12 mouse cellular contexts compared by ENCODE assay signal in genomic region chr13:102545845-102546615, GRCm38 (mm10).
DNase-seq lines count a peak whose midpoint lies in the region; ATAC-seq lines count a peak whose summit lies in the region.
"Had no signal": no experiment of that assay in that cellular context is flagged by ENCODE, and none has a peak within 500 bp of the region (broad histone marks: within the 10 kb centered on the region; RNA-seq: fewer than 3 reads in every experiment).

No protein-coding gene starts in this region.

- H3K4me2 ChIP-seq in neural tube, embryonic 11.5 days (ENCODE audit: low read depth): no peak overlapping the region
- peak overlapping the region; percentile 44 for H3K4me2 ChIP-seq in limb, embryonic 13.5 days (replicated peaks)
- H3K4me2 ChIP-seq: limb, embryonic 15.5 days had no signal

- H3K27ac ChIP-seq in neural tube, embryonic 11.5 days (ENCODE audit: low read depth, low read length): no peak overlapping the region
- H3K27ac ChIP-seq in limb, embryonic 13.5 days: no peak overlapping the region
- H3K27ac ChIP-seq: limb, embryonic 15.5 days had no signal

- no peaks in the 10 kb centered on the region for H3K9me3 ChIP-seq in neural tube, embryonic 11.5 days (ENCODE audit: control insufficient read depth, low read length)
- no peaks in the 10 kb centered on the region for H3K9me3 ChIP-seq in limb, embryonic 13.5 days
- H3K9me3 ChIP-seq: limb, embryonic 15.5 days had no signal

- H3K4me1 ChIP-seq in neural tube, embryonic 11.5 days (ENCODE audit: control insufficient read depth, insufficient read depth, low read length): peaks cover 7% of the 10 kb centered on the region; the same call in 1 of the 2 replicates
- H3K4me1 ChIP-seq in limb, embryonic 13.5 days: peaks cover 26% of the 10 kb centered on the region
- H3K4me1 ChIP-seq: limb, embryonic 15.5 days; megakaryocyte, embryonic 14.5 days had no signal

- no peaks in the 10 kb centered on the region for H3K36me3 ChIP-seq in neural tube, embryonic 11.5 days (ENCODE audit: control insufficient read depth, insufficient read depth, low read length)
- no peaks in the 10 kb centered on the region for H3K36me3 ChIP-seq in limb, embryonic 13.5 days
- H3K36me3 ChIP-seq: limb, embryonic 15.5 days had no signal

- H3K9ac ChIP-seq in neural tube, embryonic 11.5 days (ENCODE audit: low read length): no peak overlapping the region
- H3K9ac ChIP-seq in limb, embryonic 13.5 days: no peak overlapping the region
- H3K9ac ChIP-seq: limb, embryonic 15.5 days had no signal

- WGBS in neural tube, embryonic 11.5 days: 38% methylated on average over 17 of the region's 17 CpGs
- 15% methylated on average over 17 of the region's 17 CpGs for WGBS in limb, embryonic 13.5 days

- DNase-seq in adrenal gland, adult (ENCODE audit: inconsistent age in 2 of 2, low spot score in 1 of 2): peak; percentile 24 to 44
- no peak for DNase-seq in adrenal gland, adult 8-10 months
- DNase-seq in neural tube, embryonic 11.5 days (ENCODE audit: low spot score): peak; percentile 16
- DNase-seq in neural tube, embryonic 10.5 days (ENCODE audit: extremely low spot score, low spot score): no peak
- no peak for DNase-seq in cerebellum, postnatal 10 days
- no peak for DNase-seq in cerebellum, adult 11 months
- no peak for DNase-seq in layer of hippocampus, postnatal 10 days (ENCODE audit: low spot score in 2 of 2)
- DNase-seq: right cerebral cortex, postnatal 25 days; thymus, postnatal 25 days had no signal

- no peaks in the 10 kb centered on the region for H3K27me3 ChIP-seq in neural tube, embryonic 11.5 days (ENCODE audit: control insufficient read depth, insufficient read depth, low read length)
- H3K27me3 ChIP-seq in limb, embryonic 13.5 days: peaks cover 21% of the 10 kb centered on the region
- H3K27me3 ChIP-seq: megakaryocyte, embryonic 14.5 days had no signal

- no peak for ATAC-seq in neural tube, embryonic 11.5 days (ENCODE audit: insufficient read depth, low FRiP score, low TSS enrichment)
- ATAC-seq in limb, embryonic 13.5 days (ENCODE audit: low FRiP score, low read depth): no peak

- H3K4me3 ChIP-seq in neural tube, embryonic 11.5 days (ENCODE audit: low read depth, low read length): no peak overlapping the region
- H3K4me3 ChIP-seq in limb, embryonic 13.5 days: no peak overlapping the region
- H3K4me3 ChIP-seq: limb, embryonic 15.5 days had no signal

Comparison
In these comparisons a context has a peak if more than half of its experiments do, and no peak if none do; other contexts are left out.
1. DNase-seq: peak in adrenal gland, adult (2 of 2) and neural tube, embryonic 11.5 days (single experiment); none in adrenal gland, adult 8-10 months (single experiment), neural tube, embryonic 10.5 days (single experiment), cerebellum, postnatal 10 days (0 of 2), cerebellum, adult 11 months (single experiment) and layer of hippocampus, postnatal 10 days (0 of 2).